In genomic region chr1:17450715-17451114, GRCm38 (mm10) we compare ENCODE assay signal across 28 mouse cellular contexts.
A peak's percentile ranks its signal among the peaks of the same experiment; 100 is the strongest.
DNase-seq lines count a peak whose midpoint lies in the region; ATAC-seq lines count a peak whose summit lies in the region.
"Had no signal": no experiment of that assay in that cellular context is flagged by ENCODE, and none has a peak within 500 bp of the region (broad histone marks: within the 10 kb centered on the region; RNA-seq: fewer than 3 reads in every experiment).

No protein-coding gene starts in this region.

- no peak for ATAC-seq in heart, embryonic 11.5 days (replicated peaks; ENCODE audit: insufficient number of reproducible peaks, low FRiP score, low TSS enrichment)
- no peak for ATAC-seq in megakaryocyte-erythroid progenitor cell, adult 5-6 weeks (replicated peaks; ENCODE audit: low FRiP score, low TSS enrichment, poor library complexity, severe bottlenecking)
- ATAC-seq: hindbrain, postnatal 0 days; intestine, embryonic 16.5 days; midbrain, embryonic 15.5 days; Patski had no signal

- no peaks in the 10 kb centered on the region for H3K9me3 ChIP-seq in heart, embryonic 11.5 days (replicated peaks; ENCODE audit: control insufficient read depth, low read length)
- no peaks in the 10 kb centered on the region for H3K9me3 ChIP-seq in embryonic facial prominence, embryonic 10.5 days
- H3K9me3 ChIP-seq: forebrain, embryonic 12.5 days; G1E; heart, embryonic 10.5 days; limb, embryonic 15.5 days; midbrain, embryonic 15.5 days; neural tube, embryonic 12.5 days had no signal

- no peaks in the 10 kb centered on the region for H3K27me3 ChIP-seq in heart, embryonic 11.5 days (ENCODE audit: control insufficient read depth, insufficient read depth, low read length)
- H3K27me3 ChIP-seq in embryonic facial prominence, embryonic 10.5 days (replicated peaks; ENCODE audit: low read depth, poor library complexity, severe bottlenecking), result no peaks in the 10 kb centered on the region
- H3K27me3 ChIP-seq: CH12.LX; forebrain, embryonic 12.5 days; limb, embryonic 15.5 days; midbrain, embryonic 15.5 days; neural tube, embryonic 12.5 days; Patski had no signal

- H3K27ac ChIP-seq in heart, embryonic 11.5 days (ENCODE audit: low read depth, low read length), result 0 out of 2 replicates have a peak overlapping the region, but pooled peaks have one; percentile 29
- H3K27ac ChIP-seq in embryonic facial prominence, embryonic 10.5 days (replicated peaks), result peak overlapping the region; percentile 72
- H3K27ac ChIP-seq: forebrain, embryonic 12.5 days; heart, embryonic 10.5 days; hindbrain, postnatal 0 days; limb, embryonic 15.5 days; liver, embryonic 14.5 days; midbrain, embryonic 15.5 days; neural tube, embryonic 12.5 days had no signal

- no peak overlapping the region for H3K9ac ChIP-seq in heart, embryonic 11.5 days (ENCODE audit: low read depth, low read length)
- H3K9ac ChIP-seq: forebrain, embryonic 12.5 days; limb, embryonic 15.5 days; liver, embryonic 14.5 days; lung, embryonic 14.5 days; midbrain, embryonic 15.5 days; neural tube, embryonic 12.5 days had no signal

- intact Hi-C loops in heart, postnatal 25 days (cut with DNase I), result no loop called here

- WGBS in heart, embryonic 11.5 days (ENCODE audit: insufficient replicate concordance), result 32% methylated on average over 1 of the region's 1 CpGs
- 23% methylated on average over 1 of the region's 1 CpGs for WGBS in embryonic facial prominence, embryonic 10.5 days

- H3K4me1 ChIP-seq in heart, embryonic 11.5 days (ENCODE audit: control insufficient read depth, insufficient read depth, low read length), result no peaks in the 10 kb centered on the region
- H3K4me1 ChIP-seq in embryonic facial prominence, embryonic 10.5 days, result peaks cover 16% of the 10 kb centered on the region
- H3K4me1 ChIP-seq: forebrain, embryonic 12.5 days; heart, embryonic 10.5 days; limb, embryonic 15.5 days; midbrain, embryonic 15.5 days; neural tube, embryonic 12.5 days had no signal

- DNase-seq in heart, postnatal 25 days (ENCODE audit: low spot score), result no peak
- peak; percentile 2 for DNase-seq in kidney, adult 9 months
- DNase-seq in kidney, adult 18-20 months, result no peak
- DNase-seq in embryo, embryonic 10.5 days (ENCODE audit: low spot score), result peak; percentile 62
- no peak for DNase-seq in embryonic facial prominence, embryonic 10.5 days (ENCODE audit: low spot score)
- DNase-seq in adrenal gland, adult 8-10 months, result no peak
- DNase-seq: B cell, adult 2 months; cerebellum, adult 11-12 months; cerebellum, postnatal 10 days; gastrocnemius, postnatal 14 days; left cerebral cortex, postnatal 4 days; lung, embryonic 14.5 days; retina, postnatal 1 day; right cerebral cortex, postnatal 25 days; thymus, postnatal 14 days had no signal

- no peak overlapping the region for H3K4me3 ChIP-seq in heart, embryonic 11.5 days (ENCODE audit: low read depth, low read length)
- H3K4me3 ChIP-seq in embryonic facial prominence, embryonic 10.5 days, result no peak overlapping the region
- H3K4me3 ChIP-seq: forebrain, embryonic 12.5 days; heart, embryonic 10.5 days; limb, embryonic 15.5 days; midbrain, embryonic 15.5 days; neural tube, embryonic 12.5 days had no signal

- H3K36me3 ChIP-seq in heart, embryonic 11.5 days (ENCODE audit: control insufficient read depth, insufficient read depth, low read length), result no peaks in the 10 kb centered on the region
- no peaks in the 10 kb centered on the region for H3K36me3 ChIP-seq in embryonic facial prominence, embryonic 10.5 days (replicated peaks)
- H3K36me3 ChIP-seq: forebrain, embryonic 12.5 days; G1E; heart, embryonic 10.5 days; limb, embryonic 15.5 days; midbrain, embryonic 15.5 days; neural tube, embryonic 12.5 days had no signal

- H3K4me2 ChIP-seq in heart, embryonic 11.5 days, result no peak overlapping the region
- H3K4me2 ChIP-seq: forebrain, embryonic 12.5 days; limb, embryonic 15.5 days; lung, embryonic 14.5 days; midbrain, embryonic 15.5 days; neural tube, embryonic 12.5 days had no signal

Comparison
In these comparisons a context has a peak if more than half of its experiments do, and no peak if none do; other contexts are left out.
1. DNase-seq: peak in kidney, adult 9 months (single experiment) and embryo, embryonic 10.5 days (single experiment); none in heart, postnatal 25 days (single experiment), kidney, adult 18-20 months (single experiment), embryonic facial prominence, embryonic 10.5 days (single experiment) and adrenal gland, adult 8-10 months (single experiment).